Mouse (Mus musculus) thymus, adult 2 months (tissue): ENCODE results near the gene Eif4g2. TPM values are rescaled to one million over a fixed set of nuclear protein-coding genes. Genes with fewer than 3 reads are reported as not detected.

Experiments
- DNase-seq: peaks from one replicate; pipeline ENCODE4 v3.0.0; 2021
- H3K27ac ChIP-seq: fragments of 200-500 bp; 2 replicates; pipeline ENCODE4 v1.5.1; 2012; ENCODE audit warnings: low read length, control low read depth; ENCODE audit not compliant: control insufficient read depth, insufficient read depth
- H3K27me3 ChIP-seq: fragments of 200-500 bp; 2 replicates; pipeline ENCODE4 v1.6.1; 2012; ENCODE audit warnings: mild to moderate bottlenecking, low read length, moderate library complexity, mixed read lengths; ENCODE audit not compliant: control insufficient read depth, insufficient read depth
- H3K36me3 ChIP-seq: fragments of 200-500 bp; 2 replicates; pipeline ENCODE4 v1.6.1; 2012; ENCODE audit warnings: mild to moderate bottlenecking, low read length, moderate library complexity; ENCODE audit not compliant: control insufficient read depth, insufficient read depth
- H3K4me1 ChIP-seq: fragments of 200-500 bp; replicated peaks from 2 replicates; pipeline ENCODE4 v1.6.1; 2012; ENCODE audit warnings: low read length; ENCODE audit not compliant: control insufficient read depth, insufficient read depth
- H3K4me3 ChIP-seq: fragments of 200-500 bp; 2 replicates; pipeline ENCODE4 v1.5.1; 2012; ENCODE audit warnings: mild to moderate bottlenecking, low read length, control low read depth, moderate library complexity; ENCODE audit not compliant: control insufficient read depth, insufficient read depth
- CTCF ChIP-seq: fragments of 200-500 bp; IDR thresholded peaks from 2 replicates; pipeline ENCODE4 v1.5.1; 2012; ENCODE audit warnings: mild to moderate bottlenecking, control low read depth, low read length, moderate library complexity, borderline replicate concordance; ENCODE audit not compliant: control insufficient read depth, poor library complexity, insufficient read depth; ENCODE audit errors: extremely low read depth
- POLR2A ChIP-seq: fragments of 200-500 bp; IDR thresholded peaks from 2 replicates; pipeline ENCODE4 v1.6.1; 2012; ENCODE audit warnings: mild to moderate bottlenecking, low read length, control low read depth, moderate library complexity; ENCODE audit not compliant: control insufficient read depth, poor library complexity, insufficient read depth; ENCODE audit errors: extremely low read depth
- WGBS: fragments of 180-500 bp; shearing (Covaris S2); methylation state at CpG from one replicate; pipeline ENCODE4 v1.1.7; 2018; 5-methylcytosine and 5-hydroxymethylcytosine counted together
- polyA plus RNA-seq: library from polyadenylated mRNA; depleted of rRNA; stranded (reverse); fragments of >200 nt; gene quantifications from 2 replicates; pipeline ENCODE4 v1.2.3, GENCODE M21; 2012

Gene Eif4g2
- polyA plus RNA-seq, 1 experiment: 128 TPM

DNA sequence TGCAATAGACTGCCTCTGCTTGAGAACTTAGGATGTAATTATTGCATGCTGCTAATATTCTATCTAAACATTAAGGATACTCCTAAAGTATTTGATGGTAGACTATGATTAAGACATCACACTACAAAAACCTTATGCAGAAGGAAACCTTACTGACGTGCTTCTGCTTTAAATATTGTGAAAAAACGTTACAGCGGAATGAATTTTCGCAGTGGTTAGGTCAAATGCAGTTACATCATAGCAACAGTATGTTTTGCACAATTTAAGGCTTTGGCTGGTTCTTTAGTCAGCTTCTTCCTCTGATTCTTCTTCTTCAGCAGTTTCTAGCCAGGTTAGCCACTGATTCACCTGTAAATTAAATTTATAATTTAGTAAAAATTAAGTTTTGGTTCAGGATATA is 10.4 kb downstream of the Eif4g2 start:
- WGBS: 94% methylated on average over 4 of the region's 4 CpGs
- no peak overlapping the region for H3K27ac ChIP-seq
- no peak for DNase-seq
- peaks cover 97% of the 10 kb centered on the region for H3K36me3 ChIP-seq
- H3K4me3 ChIP-seq: no peak overlapping the region
- no peaks in the 10 kb centered on the region for H3K4me1 ChIP-seq
- no peak for TF ChIP-seq CTCF
- TF ChIP-seq POLR2A: no peak
- no peaks in the 10 kb centered on the region for H3K27me3 ChIP-seq

DNA sequence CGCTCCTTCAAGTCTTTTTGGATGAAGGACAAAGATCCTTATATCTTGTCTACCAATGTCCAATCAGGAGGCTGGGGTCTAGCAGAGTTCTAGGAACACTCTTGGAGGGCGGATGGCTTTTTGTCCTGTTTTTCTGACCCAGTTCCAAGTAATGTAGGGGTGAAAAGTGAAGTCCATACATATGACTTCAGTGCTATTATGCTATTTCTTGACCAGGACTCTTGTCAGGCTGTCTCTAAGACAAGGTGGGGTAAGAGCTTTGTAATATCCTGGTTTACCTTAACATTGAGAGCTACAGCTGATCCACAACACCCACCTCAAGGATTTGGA is 12.7 kb downstream of the Eif4g2 start:
- H3K36me3 ChIP-seq: peaks cover 75% of the 10 kb centered on the region
- no peak for DNase-seq
- H3K27me3 ChIP-seq: no peaks in the 10 kb centered on the region
- 99% methylated on average over 2 of the region's 2 CpGs for WGBS
- H3K4me1 ChIP-seq: no peaks in the 10 kb centered on the region
- H3K4me3 ChIP-seq: no peak overlapping the region
- no peak overlapping the region for H3K27ac ChIP-seq
- no peak for TF ChIP-seq CTCF
- TF ChIP-seq POLR2A: no peak

DNA sequence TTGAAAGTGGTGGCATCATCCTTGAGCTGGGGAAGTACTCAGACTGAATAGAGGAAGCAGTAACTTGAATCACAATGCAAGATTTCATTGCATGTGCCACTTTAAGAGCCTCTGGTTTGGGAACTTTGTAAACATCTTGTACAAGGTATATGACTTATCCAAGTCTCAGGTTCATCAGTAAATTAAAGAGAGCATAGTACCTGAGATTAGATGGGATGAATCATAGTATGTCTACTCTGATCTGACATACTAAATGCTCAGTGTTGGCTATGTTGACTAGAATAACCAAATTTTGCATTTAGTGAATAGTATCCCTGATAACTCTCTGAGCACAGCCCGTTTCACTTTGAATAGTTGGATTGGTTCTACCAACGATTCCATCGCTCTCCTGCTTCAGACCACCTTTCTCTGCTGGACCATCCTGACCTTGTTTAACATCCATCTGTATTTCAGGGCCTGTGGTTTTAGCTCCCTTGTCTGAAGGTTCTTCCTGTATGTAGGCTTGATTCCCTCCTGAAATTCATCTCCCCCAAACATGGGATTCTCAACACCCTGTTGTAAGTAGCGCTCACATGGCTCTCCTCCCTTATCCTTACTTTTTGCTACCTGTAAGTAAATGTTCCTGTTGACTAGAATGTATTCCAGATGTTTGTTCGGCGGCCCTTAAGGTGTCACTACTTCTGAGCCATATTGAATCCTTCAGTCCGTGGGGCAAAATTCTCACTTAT is 13.2 kb downstream of the Eif4g2 start:
- 98% methylated on average over 7 of the region's 7 CpGs for WGBS
- no peaks in the 10 kb centered on the region for H3K4me1 ChIP-seq
- no peak for DNase-seq
- no peak overlapping the region for H3K4me3 ChIP-seq
- H3K36me3 ChIP-seq: peaks cover 70% of the 10 kb centered on the region
- no peak for TF ChIP-seq CTCF
- no peak for TF ChIP-seq POLR2A
- no peaks in the 10 kb centered on the region for H3K27me3 ChIP-seq
- H3K27ac ChIP-seq: no peak overlapping the region

DNA sequence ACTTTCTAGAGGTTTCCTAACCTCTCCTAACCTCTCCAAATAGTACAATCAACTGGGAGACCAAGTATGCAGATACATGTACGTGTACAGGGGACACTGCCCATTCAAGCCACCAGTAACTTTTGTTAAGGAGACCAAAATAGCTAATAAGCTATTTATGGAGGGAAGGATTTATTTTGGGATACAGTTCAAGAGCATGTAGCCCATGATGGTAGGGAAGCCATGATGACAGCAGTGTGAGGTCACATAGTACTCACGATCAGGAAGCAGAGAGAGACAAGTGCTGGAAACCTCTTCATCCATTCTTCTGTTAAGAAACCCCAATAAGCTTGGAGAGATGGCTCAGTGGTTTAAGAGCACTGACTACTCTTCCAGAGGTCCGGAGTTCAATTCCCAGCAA is 14.6 kb downstream of the Eif4g2 start:
- H3K36me3 ChIP-seq: peaks cover 56% of the 10 kb centered on the region
- DNase-seq: no peak

DNA sequence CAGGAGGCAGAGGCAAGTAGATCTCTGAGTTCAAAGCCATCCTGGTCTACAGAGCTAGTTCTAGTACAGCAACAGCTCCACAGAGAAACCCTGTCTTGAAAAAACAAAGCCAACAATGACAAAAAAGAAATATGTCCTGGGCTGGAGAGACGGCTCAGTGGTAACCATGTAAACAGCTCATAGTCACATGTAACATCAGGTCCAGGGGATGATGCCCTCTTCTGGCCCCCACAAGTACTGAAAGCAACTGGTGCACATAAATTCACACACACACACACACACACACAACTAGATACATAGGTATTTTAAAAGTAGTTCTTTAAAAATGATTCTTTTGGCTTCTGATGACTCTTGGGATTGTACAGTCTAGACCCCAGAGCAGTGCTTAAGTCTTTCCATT is 19.9 kb downstream of the Eif4g2 start:
- Histone ChIP-seq H3K36me3 (peaks cover 3% of the 10 kb centered on the region), H3K4me1 (no peaks in the 10 kb centered on the region), H3K4me3 (no peak overlapping the region), H3K27ac (no peak overlapping the region), H3K27me3 (no peaks in the 10 kb centered on the region)
- no peak for DNase-seq
- 100% methylated on average over 1 of the region's 1 CpGs for WGBS
- no peak for TF ChIP-seq CTCF
- TF ChIP-seq POLR2A: no peak

More for the DNA sequence above, 14.6 kb downstream of the Eif4g2 start:
- no peaks in the 10 kb centered on the region for H3K27me3 ChIP-seq
- TF ChIP-seq POLR2A (no peak), CTCF (no peak)
- H3K4me1 ChIP-seq: no peaks in the 10 kb centered on the region
- 98% methylated on average over 3 of the region's 3 CpGs for WGBS
- H3K4me3 ChIP-seq: no peak overlapping the region
- no peak overlapping the region for H3K27ac ChIP-seq

DNA sequence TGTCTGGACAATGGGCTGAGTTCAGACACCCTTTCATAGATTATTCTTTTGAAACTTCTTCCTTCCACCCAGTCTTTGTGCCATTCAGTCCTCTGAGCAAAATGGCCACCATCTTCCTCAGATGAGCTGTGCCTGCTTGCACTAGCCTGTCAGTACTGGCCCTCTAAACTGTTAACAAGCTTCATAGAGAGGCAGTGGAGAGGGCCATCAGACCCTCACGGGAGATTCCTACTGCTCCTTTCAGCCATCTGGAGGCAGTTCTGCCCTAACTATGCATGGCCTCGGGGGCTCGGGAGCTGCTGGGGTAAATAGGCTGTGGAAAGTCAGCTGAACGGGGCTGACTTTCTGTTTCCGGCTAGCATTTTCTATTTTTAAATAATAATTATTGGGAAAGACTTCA is 23.3 kb downstream of the Eif4g2 start:
- Histone ChIP-seq H3K27me3 (no peaks in the 10 kb centered on the region), H3K27ac (no peak overlapping the region), H3K4me3 (no peak overlapping the region), H3K4me1 (no peaks in the 10 kb centered on the region), H3K36me3 (peaks cover 14% of the 10 kb centered on the region)
- TF ChIP-seq CTCF: no peak
- TF ChIP-seq POLR2A: no peak
- WGBS: 96% methylated on average over 5 of the region's 5 CpGs
- no peak for DNase-seq
